Mouse (Mus musculus) MEL (cell line): Measurements from ENCODE around the gene Cmtm6. TPM values are rescaled to one million over a fixed set of nuclear protein-coding genes. Genes with fewer than 3 reads are reported as not detected.

Experiments used
- DNase-seq: peaks from one replicate; pipeline ENCODE4 v3.0.0; 2011; ENCODE audit warnings: low read depth, low spot score
- H3K27ac ChIP-seq: 2 replicates; pipeline ENCODE4 v1.5.1; 2012; ENCODE audit warnings: low read depth, mild to moderate bottlenecking, control low read depth, low read length, moderate library complexity; ENCODE audit not compliant: control insufficient read depth
- H3K27me3 ChIP-seq, 2 experiments: fragments of 150-350 bp in 1 of 2; sonication (generic) in 1 of 2; 2 replicates each; pipeline ENCODE4 v1.6.1; 2012; ENCODE audit warnings: low read length in 2 of 2, mild to moderate bottlenecking in 2 of 2, improper control_type of control experiment in 1 of 2, moderate library complexity in 1 of 2; ENCODE audit not compliant: insufficient read depth in 2 of 2, control insufficient read depth in 1 of 2
- H3K36me3 ChIP-seq, 2 experiments: 2 replicates each; pipeline ENCODE4 v1.6.1; 2012 to 2014; ENCODE audit warnings: low read length in 2 of 2, improper control_type of control experiment in 1 of 2, inconsistent platforms in 1 of 2, mild to moderate bottlenecking in 1 of 2; ENCODE audit not compliant: insufficient read depth in 2 of 2, control insufficient read depth in 1 of 2
- H3K4me1 ChIP-seq, 2 experiments: fragments of 150-350 bp in 1 of 2; sonication (generic) in 1 of 2; 2 replicates each; pipeline ENCODE4 v1.6.1; 2012; ENCODE audit warnings: low read length in 2 of 2, improper control_type of control experiment in 1 of 2, mild to moderate bottlenecking in 1 of 2; ENCODE audit not compliant: insufficient read depth in 2 of 2, control insufficient read depth in 1 of 2
- H3K4me3 ChIP-seq, 2 experiments: fragments of 150-350 bp in 1 of 2; sonication (generic) in 1 of 2; 2 replicates each; pipeline ENCODE4 v1.5.1; 2012; ENCODE audit warnings: low read depth in 2 of 2, low read length in 2 of 2, mild to moderate bottlenecking in 2 of 2, moderate library complexity in 2 of 2, control low read depth in 1 of 2, improper control_type of control experiment in 1 of 2; ENCODE audit not compliant: control insufficient read depth in 1 of 2, insufficient read depth in 1 of 2
- H3K79me2 ChIP-seq: 2 replicates; pipeline ENCODE4 v1.6.1; 2012; ENCODE audit warnings: mild to moderate bottlenecking, low read length, moderate library complexity; ENCODE audit not compliant: control insufficient read depth, poor library complexity, insufficient read depth
- H3K9ac ChIP-seq: 2 replicates; pipeline ENCODE4 v1.6.1; 2012; ENCODE audit warnings: low read depth, mild to moderate bottlenecking, control low read depth, low read length, moderate library complexity; ENCODE audit not compliant: control insufficient read depth, poor library complexity, severe bottlenecking
- H3K9me3 ChIP-seq: fragments of 150-350 bp; sonication (generic); replicated peaks from 2 replicates; pipeline ENCODE4 v1.6.1; 2012; ENCODE audit warnings: mild to moderate bottlenecking, low read length, improper control_type of control experiment, moderate library complexity; ENCODE audit not compliant: insufficient read depth
- CHD1 ChIP-seq: IDR thresholded peaks from 2 replicates; pipeline ENCODE4 v1.6.1; 2012; ENCODE audit warnings: low read depth, mild to moderate bottlenecking, inconsistent platforms, low read length, improper control_type of control experiment
- CHD2 ChIP-seq: IDR thresholded peaks from 2 replicates; pipeline ENCODE4 v1.6.1; 2011; ENCODE audit warnings: low read length, improper control_type of control experiment
- CTCF ChIP-seq, 3 experiments: IDR thresholded peaks in 2 of 3; conservative IDR thresholded peaks in 1 of 3; 2 replicates each; pipeline ENCODE4 v1.5.1; 2011 to 2012; ENCODE audit warnings: low read length in 3 of 3, low read depth in 2 of 3, mild to moderate bottlenecking in 2 of 3, improper control_type of control experiment in 1 of 3, inconsistent platforms in 1 of 3, mixed read lengths in 1 of 3, moderate library complexity in 1 of 3; ENCODE audit not compliant: control insufficient read depth in 1 of 3, insufficient read depth in 1 of 3, poor library complexity in 1 of 3, severe bottlenecking in 1 of 3
- E2F4 ChIP-seq: IDR thresholded peaks from 2 replicates; pipeline ENCODE4 v1.6.1; 2011; ENCODE audit warnings: low read depth, low read length, improper control_type of control experiment, borderline replicate concordance
- ETS1 ChIP-seq: IDR thresholded peaks from 2 replicates; pipeline ENCODE4 v1.6.1; 2012; ENCODE audit warnings: low read depth, mild to moderate bottlenecking, inconsistent platforms, low read length, improper control_type of control experiment, moderate library complexity
- HCFC1 ChIP-seq: IDR thresholded peaks from 2 replicates; pipeline ENCODE4 v1.6.1; 2012; ENCODE audit warnings: low read depth, mild to moderate bottlenecking, inconsistent platforms, low read length, improper control_type of control experiment, moderate library complexity
- JUND ChIP-seq: IDR thresholded peaks from 2 replicates; pipeline ENCODE4 v1.6.1; 2011; ENCODE audit warnings: low read depth, mild to moderate bottlenecking, improper control_type of control experiment, low read length
- KAT2A ChIP-seq: conservative IDR thresholded peaks from 2 replicates; pipeline ENCODE4 v1.6.1; 2012; ENCODE audit warnings: low read depth, low read length, improper control_type of control experiment, inconsistent platforms
- MAFK ChIP-seq: IDR thresholded peaks from 2 replicates; pipeline ENCODE4 v1.6.1; 2011; ENCODE audit warnings: low read depth, mild to moderate bottlenecking, low read length, improper control_type of control experiment, borderline replicate concordance
- MAX ChIP-seq: IDR thresholded peaks from 2 replicates; pipeline ENCODE4 v1.6.1; 2011; ENCODE audit warnings: low read length, improper control_type of control experiment
- MAZ ChIP-seq: IDR thresholded peaks from 2 replicates; pipeline ENCODE4 v1.6.1; 2012; ENCODE audit warnings: low read depth, mild to moderate bottlenecking, inconsistent platforms, low read length, improper control_type of control experiment
- MEF2A ChIP-seq: IDR thresholded peaks from 2 replicates; pipeline ENCODE4 v1.6.1; 2014; ENCODE audit warnings: low read depth, mild to moderate bottlenecking, inconsistent platforms, low read length, improper control_type of control experiment; ENCODE audit not compliant: poor library complexity, insufficient replicate concordance, severe bottlenecking; ENCODE audit errors: extremely low read depth
- MYC ChIP-seq: IDR thresholded peaks from 2 replicates; pipeline ENCODE4 v1.6.1; 2011; ENCODE audit warnings: low read depth, mild to moderate bottlenecking, low read length, improper control_type of control experiment, moderate library complexity
- NELFE ChIP-seq: IDR thresholded peaks from 2 replicates; pipeline ENCODE4 v1.6.1; 2011; ENCODE audit warnings: low read depth, low read length, improper control_type of control experiment
- NRF1 ChIP-seq: IDR thresholded peaks from 2 replicates; pipeline ENCODE4 v1.6.1; 2014; ENCODE audit warnings: low read depth, mild to moderate bottlenecking, inconsistent platforms, low read length, improper control_type of control experiment, moderate library complexity; ENCODE audit not compliant: poor library complexity, insufficient read depth, severe bottlenecking
- POLR2A ChIP-seq, 2 experiments: IDR thresholded peaks; 2 replicates each; pipeline ENCODE4 v1.6.1; 2011 to 2012; ENCODE audit warnings: low read length in 2 of 2, mild to moderate bottlenecking in 2 of 2, control low read depth in 1 of 2, improper control_type of control experiment in 1 of 2, low read depth in 1 of 2, moderate library complexity in 1 of 2; ENCODE audit not compliant: control insufficient read depth in 1 of 2, insufficient read depth in 1 of 2, poor library complexity in 1 of 2
- POLR2AphosphoS2 ChIP-seq: IDR thresholded peaks from 2 replicates; pipeline ENCODE4 v1.6.1; 2011; ENCODE audit warnings: low read length, improper control_type of control experiment
- RAD21 ChIP-seq: IDR thresholded peaks from 2 replicates; pipeline ENCODE4 v1.6.1; 2011; ENCODE audit warnings: mild to moderate bottlenecking, low read depth, low read length, improper control_type of control experiment
- SMC3 ChIP-seq: IDR thresholded peaks from 2 replicates; pipeline ENCODE4 v1.6.1; 2011; ENCODE audit warnings: low read depth, low read length, improper control_type of control experiment
- UBTF ChIP-seq: IDR thresholded peaks from 2 replicates; pipeline ENCODE4 v1.6.1; 2012; ENCODE audit warnings: low read depth, mild to moderate bottlenecking, inconsistent platforms, low read length, improper control_type of control experiment, moderate library complexity, borderline replicate concordance; ENCODE audit not compliant: insufficient read depth
- USF2 ChIP-seq, 2 experiments: IDR thresholded peaks; 2 replicates each; pipeline ENCODE4 v1.6.1; 2011 to 2012; ENCODE audit warnings: improper control_type of control experiment in 2 of 2, low read length in 2 of 2, borderline replicate concordance in 1 of 2, inconsistent platforms in 1 of 2, low read depth in 1 of 2, mild to moderate bottlenecking in 1 of 2; ENCODE audit not compliant: insufficient read depth in 1 of 2
- ZKSCAN1 ChIP-seq: IDR thresholded peaks from 2 replicates; pipeline ENCODE4 v1.6.1; 2012; ENCODE audit warnings: low read depth, mild to moderate bottlenecking, inconsistent platforms, low read length, improper control_type of control experiment, moderate library complexity
- ZMIZ1 ChIP-seq: IDR thresholded peaks from 2 replicates; pipeline ENCODE4 v1.6.1; 2012; ENCODE audit warnings: low read depth, mild to moderate bottlenecking, inconsistent platforms, low read length, improper control_type of control experiment, moderate library complexity
- polyA plus RNA-seq, 2 experiments: library from polyadenylated mRNA; stranded (reverse) in 1 of 2; unstranded in 1 of 2; fragments of >175 nt in 1 of 2; fragments of >200 nt in 1 of 2; gene quantifications; 2 replicates each; pipeline versions ENCODE4 v1.2.1 to v1.2.4; 2012; ENCODE audit warnings: low replicate concordance in 2 of 2, low read depth in 1 of 2; ENCODE audit not compliant: insufficient read length in 2 of 2, insufficient read depth in 1 of 2, missing spikeins in 1 of 2
- total RNA-seq: library from RNA; depleted of rRNA; stranded (reverse); fragments of 300-350 nt; gene quantifications from 2 replicates; pipeline ENCODE4 v1.2.3, GENCODE M21; 2012

Gene Cmtm6
- total and polyA plus RNA-seq, 3 experiments = 17.6 to 21.7 TPM; not detected in 1

- TF ChIP-seq MAX (no peak), MAFK (no peak), E2F4 (no peak), ZMIZ1 (no peak), MAZ (no peak)
- H3K4me3 ChIP-seq = no peak overlapping the region
- peaks cover 4 to 22% of the 10 kb centered on the region in 2 experiments for H3K4me1 ChIP-seq
- no peaks in the 10 kb centered on the region for H3K9me3 ChIP-seq
- no peak for DNase-seq
- no peak overlapping the region for H3K9ac ChIP-seq
- no peak overlapping the region for H3K27ac ChIP-seq
- H3K79me2 ChIP-seq = peaks cover 22% of the 10 kb centered on the region
- H3K36me3 ChIP-seq = peaks cover 3 to 31% of the 10 kb centered on the region in 2 experiments
- no peaks in the 10 kb centered on the region for H3K27me3 ChIP-seq
These were observed 5.5 kb downstream of the Cmtm6 start for GRCm38 (mm10) chr9:114736442-114736841.

- H3K79me2 ChIP-seq = no peaks in the 10 kb centered on the region
- no peak overlapping the region for H3K27ac ChIP-seq
- H3K4me1 ChIP-seq = peaks cover 0 to 11% of the 10 kb centered on the region in 2 experiments; a peak in 3 of 4 replicates
- peaks cover 5 to 22% of the 10 kb centered on the region in 2 experiments for H3K36me3 ChIP-seq
- no peaks in the 10 kb centered on the region for H3K9me3 ChIP-seq
- no peak for TF ChIP-seq POLR2AphosphoS2
- no peak for TF ChIP-seq MAFK
- no peak for TF ChIP-seq CHD2
- TF ChIP-seq MYC = no peak
- TF ChIP-seq MEF2A = no peak
- no peak for TF ChIP-seq NRF1
- TF ChIP-seq RAD21 = no peak
- no peak for TF ChIP-seq USF2 (IDR thresholded peaks at IDR 0.05; ENCODE audit: borderline replicate concordance in 1 of 2, insufficient read depth in 1 of 2, low read depth in 1 of 2, low read length in 2 of 2)
- TF ChIP-seq POLR2A (IDR thresholded peaks at IDR 0.05; ENCODE audit: control insufficient read depth in 1 of 2, insufficient read depth in 1 of 2, low read depth in 1 of 2, low read length in 2 of 2, poor library complexity in 1 of 2) = no peak
- no peak for TF ChIP-seq JUND
- TF ChIP-seq CHD1 = no peak
- no peak for TF ChIP-seq UBTF
- TF ChIP-seq NELFE = no peak
- TF ChIP-seq KAT2A = no peak
- TF ChIP-seq SMC3 = no peak
- no peak for TF ChIP-seq MAZ
- TF ChIP-seq ETS1 = no peak
- TF ChIP-seq ZKSCAN1 = no peak
- no peak for TF ChIP-seq CTCF (IDR thresholded peaks at IDR 0.05 in 2 of 3, conservative IDR thresholded peaks at IDR 0.05 in 1 of 3; ENCODE audit: control insufficient read depth in 1 of 3, insufficient read depth in 1 of 3, low read depth in 2 of 3, low read length in 3 of 3, poor library complexity in 1 of 3, severe bottlenecking in 1 of 3)
- TF ChIP-seq HCFC1 = no peak
- DNase-seq = no peak
- no peaks in the 10 kb centered on the region for H3K27me3 ChIP-seq
- no peak overlapping the region for H3K4me3 ChIP-seq
- H3K9ac ChIP-seq = no peak overlapping the region
These were observed 9.4 kb downstream of the Cmtm6 start for GRCm38 (mm10) chr9:114740336-114740735.
